Mouse (Mus musculus) hindbrain, embryonic 14.5 days (tissue): Measurements from ENCODE around the gene Dyrk1b. TPM values are rescaled to one million over a fixed set of nuclear protein-coding genes. Genes with fewer than 3 reads are reported as not detected.

Source experiments
- polyA plus RNA-seq: library from polyadenylated mRNA; unstranded; fragments of >200 nt; fragmentation: Nextera tagmentation; extraction: Ambion mirVana; gene quantifications from 2 replicates; pipeline ENCODE4 v1.2.1, GENCODE M21; 2014

Dyrk1b gene
- polyA plus RNA-seq, 1 experiment from 2014 or later, result 12.6 TPM

Other genes starting within 250 kb of the Dyrk1b start
- gene Zfp780b, start 200.3 kb upstream of the Dyrk1b start, polyA plus RNA-seq, result 23.8 and 26.1 TPM in 2 replicates
- 7.0 and 7.1 TPM in 2 replicates for gene Zfp850, start 165.4 kb upstream of the Dyrk1b start, polyA plus RNA-seq
- gene Psmc4, start 129.4 kb upstream of the Dyrk1b start, polyA plus RNA-seq, result 279 and 282 TPM in 2 replicates
- 0.69 and 0.80 TPM in 2 replicates for gene Fcgbp, start 108.2 kb upstream of the Dyrk1b start, polyA plus RNA-seq
- gene 9530053A07Rik, start 50.0 kb upstream of the Dyrk1b start, polyA plus RNA-seq, result 0.09 and 0.24 TPM in 2 replicates
- gene Fbl, start 9.8 kb upstream of the Dyrk1b start, polyA plus RNA-seq, result 23.1 and 28.2 TPM in 2 replicates
- gene Eid2, start 88.4 kb downstream of the Dyrk1b start, polyA plus RNA-seq, result 8.8 and 11.3 TPM in 2 replicates
- gene Eid2b, start 98.3 kb downstream of the Dyrk1b start, polyA plus RNA-seq, result 33.8 and 35.2 TPM in 2 replicates
- 0.74 and 0.91 TPM in 2 replicates for gene Selenov, start 111.7 kb downstream of the Dyrk1b start, polyA plus RNA-seq
- 19.1 and 21.0 TPM in 2 replicates for gene Dll3, start 122.8 kb downstream of the Dyrk1b start, polyA plus RNA-seq
- 125 and 137 TPM in 2 replicates for gene Timm50, start 132.6 kb downstream of the Dyrk1b start, polyA plus RNA-seq
- gene Supt5, start 159.3 kb downstream of the Dyrk1b start, polyA plus RNA-seq, result 75.2 and 78.3 TPM in 2 replicates
- 521 and 677 TPM in 2 replicates for gene Rps16, start 171.2 kb downstream of the Dyrk1b start, polyA plus RNA-seq
- 21.5 and 25.5 TPM in 2 replicates for gene Plekhg2, start 193.1 kb downstream of the Dyrk1b start, polyA plus RNA-seq
- gene Zfp36, start 200.8 kb downstream of the Dyrk1b start, polyA plus RNA-seq, result 3.0 and 3.7 TPM in 2 replicates
- gene Med29, start 213.2 kb downstream of the Dyrk1b start, polyA plus RNA-seq, result 39.2 and 44.5 TPM in 2 replicates
- gene Paf1, start 213.5 kb downstream of the Dyrk1b start, polyA plus RNA-seq, result 73.9 and 74.3 TPM in 2 replicates